Mouse (Mus musculus): Measurements from ENCODE around the gene Parp4. TPM values are rescaled to one million over a fixed set of nuclear protein-coding genes. Genes with fewer than 3 reads are reported as not detected.

The Parp4 gene
- polyA plus RNA-seq, 1 experiment = 4.6 TPM

DNA sequence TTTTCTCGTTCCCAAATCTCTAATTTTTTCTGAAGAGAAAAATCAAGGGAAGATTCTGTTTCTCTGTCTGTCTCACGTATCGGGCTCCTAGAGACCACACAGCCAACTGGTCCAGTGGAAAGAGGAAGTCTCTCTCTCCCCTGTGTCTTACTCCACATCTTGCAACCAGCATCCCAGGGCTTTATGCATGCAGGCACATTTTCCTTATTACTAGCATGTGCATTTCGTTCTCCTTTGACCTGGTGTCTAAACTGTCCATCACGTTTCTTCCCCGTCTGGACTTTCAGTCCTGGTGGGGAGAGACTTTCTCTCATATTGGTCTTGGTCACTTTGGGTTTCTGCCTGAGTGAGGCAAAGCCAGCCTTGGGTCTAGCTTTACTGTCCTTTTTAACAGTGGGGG, 22.5 kb upstream of the Parp4 start:
- Histone ChIP-seq H3K27me3 (ENCODE audit: control insufficient read depth, insufficient read depth, insufficient read length) (no peaks in the 10 kb centered on the region), H3ac (ENCODE audit: control insufficient read depth, insufficient read length, low read depth) (no peak overlapping the region), H3K4me3 (ENCODE audit: insufficient read depth, poor library complexity, severe bottlenecking) (no peak overlapping the region), H3K79me3 (ENCODE audit: low read depth) (no peaks in the 10 kb centered on the region), H3K36me3 (ENCODE audit: control insufficient read depth, insufficient read depth) (peaks cover 16% of the 10 kb centered on the region), H3K79me2 (ENCODE audit: control insufficient read depth, insufficient read depth) (no peaks in the 10 kb centered on the region)
- TF ChIP-seq FOSL1 (IDR thresholded peaks at IDR 0.05; ENCODE audit: insufficient read depth, low read length, poor library complexity, severe bottlenecking) (no peak), USF1 (IDR thresholded peaks at IDR 0.05; ENCODE audit: low read depth) (no peak), CEBPB (IDR thresholded peaks at IDR 0.05; ENCODE audit: low read depth) (no peak), MAX (IDR thresholded peaks at IDR 0.05) (no peak), MYOG (IDR thresholded peaks at IDR 0.05; ENCODE audit: control insufficient read depth, extremely low read depth, insufficient read length) (no peak), MYOD1 (IDR thresholded peaks at IDR 0.05; ENCODE audit: control insufficient read depth, insufficient read length, low read depth) (no peak), CTCF (IDR thresholded peaks at IDR 0.05; ENCODE audit: control insufficient read depth, insufficient read depth, insufficient read length) (no peak)

GRCm38 (mm10) chr14:56553331-56553730, 22.1 kb upstream of the Parp4 start:
- Histone ChIP-seq H3K4me3 (ENCODE audit: insufficient read depth, poor library complexity, severe bottlenecking) (no peak overlapping the region), H3K36me3 (ENCODE audit: control insufficient read depth, insufficient read depth) (peaks cover 19% of the 10 kb centered on the region), H3K79me2 (ENCODE audit: control insufficient read depth, insufficient read depth) (no peaks in the 10 kb centered on the region), H3K27me3 (ENCODE audit: control insufficient read depth, insufficient read depth, insufficient read length) (no peaks in the 10 kb centered on the region), H3ac (ENCODE audit: control insufficient read depth, insufficient read length, low read depth) (no peak overlapping the region), H3K79me3 (ENCODE audit: low read depth) (no peaks in the 10 kb centered on the region)
- no peak for TF ChIP-seq MAX (IDR thresholded peaks at IDR 0.05)
- no peak for TF ChIP-seq CEBPB (IDR thresholded peaks at IDR 0.05; ENCODE audit: low read depth)
- no peak for TF ChIP-seq MYOG (IDR thresholded peaks at IDR 0.05; ENCODE audit: control insufficient read depth, extremely low read depth, insufficient read length)
- TF ChIP-seq MYOD1 (IDR thresholded peaks at IDR 0.05; ENCODE audit: control insufficient read depth, insufficient read length, low read depth) = no peak

DNA sequence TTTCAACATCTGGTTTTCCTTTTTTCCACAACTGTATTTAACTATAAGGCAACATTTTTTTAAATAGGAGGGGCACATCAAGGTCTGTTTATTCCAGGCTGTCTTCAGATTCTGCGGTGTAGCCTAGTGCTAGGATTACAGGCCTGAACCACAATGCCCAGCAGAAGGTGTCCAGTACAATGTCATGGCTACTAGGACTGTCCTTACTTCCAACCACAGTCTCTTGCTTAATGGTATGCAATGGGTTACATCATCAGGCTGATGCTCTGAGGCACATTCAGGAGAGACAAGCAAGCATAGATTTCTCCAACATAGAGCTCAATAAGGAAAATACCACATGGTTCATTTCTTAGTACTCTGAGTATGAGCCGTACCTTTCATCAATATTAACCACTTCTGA, 20.7 kb upstream of the Parp4 start:
- no peaks in the 10 kb centered on the region for H3K79me3 ChIP-seq (ENCODE audit: low read depth)
- no peak overlapping the region for H3K4me3 ChIP-seq (ENCODE audit: insufficient read depth, poor library complexity, severe bottlenecking)
- no peaks in the 10 kb centered on the region for H3K27me3 ChIP-seq (ENCODE audit: control insufficient read depth, insufficient read depth, insufficient read length)
- no peak overlapping the region for H3ac ChIP-seq (ENCODE audit: control insufficient read depth, insufficient read length, low read depth)
- H3K36me3 ChIP-seq (ENCODE audit: control insufficient read depth, insufficient read depth) = peaks cover 21% of the 10 kb centered on the region
- TF ChIP-seq CEBPB (IDR thresholded peaks at IDR 0.05; ENCODE audit: low read depth) = no peak
- H3K79me2 ChIP-seq (ENCODE audit: control insufficient read depth, insufficient read depth) = no peaks in the 10 kb centered on the region

GRCm38 (mm10) chr14:56559134-56559533, 16.3 kb upstream of the Parp4 start:
- no peak for TF ChIP-seq MAX (IDR thresholded peaks at IDR 0.05)
- no peak for TF ChIP-seq CEBPB (IDR thresholded peaks at IDR 0.05; ENCODE audit: low read depth)
- no peak for TF ChIP-seq MYOG (IDR thresholded peaks at IDR 0.05; ENCODE audit: control insufficient read depth, extremely low read depth, insufficient read length)
- TF ChIP-seq FOSL1 (IDR thresholded peaks at IDR 0.05; ENCODE audit: insufficient read depth, low read length, poor library complexity, severe bottlenecking) = no peak
- TF ChIP-seq USF1 (IDR thresholded peaks at IDR 0.05; ENCODE audit: low read depth) = no peak
- TF ChIP-seq MYOD1 (IDR thresholded peaks at IDR 0.05; ENCODE audit: control insufficient read depth, insufficient read length, low read depth) = no peak
- no peak for TF ChIP-seq CTCF (IDR thresholded peaks at IDR 0.05; ENCODE audit: control insufficient read depth, insufficient read depth, insufficient read length)
- Histone ChIP-seq H3K36me3 (ENCODE audit: control insufficient read depth, insufficient read depth) (peaks cover 38% of the 10 kb centered on the region), H3K4me3 (ENCODE audit: insufficient read depth, poor library complexity, severe bottlenecking) (no peak overlapping the region), H3K79me2 (ENCODE audit: control insufficient read depth, insufficient read depth) (no peaks in the 10 kb centered on the region), H3ac (ENCODE audit: control insufficient read depth, insufficient read length, low read depth) (no peak overlapping the region), H3K27me3 (ENCODE audit: control insufficient read depth, insufficient read depth, insufficient read length) (no peaks in the 10 kb centered on the region), H3K79me3 (ENCODE audit: low read depth) (no peaks in the 10 kb centered on the region)

DNA sequence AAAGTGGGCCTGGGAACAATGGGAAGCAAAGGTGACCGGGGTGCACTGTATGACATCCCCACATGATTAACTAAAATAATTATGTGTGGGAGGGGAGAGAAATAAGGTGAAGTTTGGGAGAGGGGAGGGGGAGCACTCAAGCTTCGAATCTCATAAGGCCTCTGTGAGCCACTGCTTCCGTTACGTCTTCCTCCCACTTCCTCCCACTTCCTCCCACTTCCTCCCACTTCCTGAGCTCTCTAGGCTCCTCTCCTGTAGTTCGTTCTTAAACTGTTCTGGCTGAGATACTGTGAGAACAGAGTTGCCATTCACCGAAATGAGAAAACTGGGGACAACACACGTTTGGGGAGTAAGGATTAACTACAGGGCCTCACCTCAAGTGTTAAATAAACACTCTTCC, 7.9 kb upstream of the Parp4 start:
- no peaks in the 10 kb centered on the region for H3K79me3 ChIP-seq (ENCODE audit: low read depth)
- no peak for TF ChIP-seq USF1 (IDR thresholded peaks at IDR 0.05; ENCODE audit: low read depth)
- TF ChIP-seq MAX (IDR thresholded peaks at IDR 0.05) = no peak
- no peak for TF ChIP-seq FOSL1 (IDR thresholded peaks at IDR 0.05; ENCODE audit: insufficient read depth, low read length, poor library complexity, severe bottlenecking)
- TF ChIP-seq CEBPB (IDR thresholded peaks at IDR 0.05; ENCODE audit: low read depth) = no peak
- no peak for TF ChIP-seq MYOG (IDR thresholded peaks at IDR 0.05; ENCODE audit: control insufficient read depth, extremely low read depth, insufficient read length)
- no peak for TF ChIP-seq MYOD1 (IDR thresholded peaks at IDR 0.05; ENCODE audit: control insufficient read depth, insufficient read length, low read depth)
- no peak for TF ChIP-seq CTCF (IDR thresholded peaks at IDR 0.05; ENCODE audit: control insufficient read depth, insufficient read depth, insufficient read length)
- peaks cover 7% of the 10 kb centered on the region for H3K79me2 ChIP-seq (ENCODE audit: control insufficient read depth, insufficient read depth)
- H3K36me3 ChIP-seq (ENCODE audit: control insufficient read depth, insufficient read depth) = peaks cover 22% of the 10 kb centered on the region
- H3K4me3 ChIP-seq (ENCODE audit: insufficient read depth, poor library complexity, severe bottlenecking) = no peak overlapping the region
- H3ac ChIP-seq (ENCODE audit: control insufficient read depth, insufficient read length, low read depth) = no peak overlapping the region
- H3K27me3 ChIP-seq (ENCODE audit: control insufficient read depth, insufficient read depth, insufficient read length) = no peaks in the 10 kb centered on the region

- Histone ChIP-seq H3ac (ENCODE audit: control insufficient read depth, insufficient read length, low read depth) (no peak overlapping the region), H3K79me3 (ENCODE audit: low read depth) (no peaks in the 10 kb centered on the region)
These were observed 6.4 kb upstream of the Parp4 start for GRCm38 (mm10) chr14:56569041-56569440.

More at GRCm38 (mm10) chr14:56569041-56569440, 6.4 kb upstream of the Parp4 start:
- H3K79me2 ChIP-seq (ENCODE audit: control insufficient read depth, insufficient read depth) = peaks cover 7% of the 10 kb centered on the region
- H3K4me3 ChIP-seq (ENCODE audit: insufficient read depth, poor library complexity, severe bottlenecking) = no peak overlapping the region
- TF ChIP-seq CEBPB (IDR thresholded peaks at IDR 0.05; ENCODE audit: low read depth) (no peak), FOSL1 (IDR thresholded peaks at IDR 0.05; ENCODE audit: insufficient read depth, low read length, poor library complexity, severe bottlenecking) (no peak), USF1 (IDR thresholded peaks at IDR 0.05; ENCODE audit: low read depth) (no peak), MYOG (IDR thresholded peaks at IDR 0.05; ENCODE audit: control insufficient read depth, extremely low read depth, insufficient read length) (no peak), CTCF (IDR thresholded peaks at IDR 0.05; ENCODE audit: control insufficient read depth, insufficient read depth, insufficient read length) (no peak), MAX (IDR thresholded peaks at IDR 0.05) (no peak), MYOD1 (IDR thresholded peaks at IDR 0.05; ENCODE audit: control insufficient read depth, insufficient read length, low read depth) (no peak)
- no peaks in the 10 kb centered on the region for H3K27me3 ChIP-seq (ENCODE audit: control insufficient read depth, insufficient read depth, insufficient read length)
- peaks cover 9% of the 10 kb centered on the region for H3K36me3 ChIP-seq (ENCODE audit: control insufficient read depth, insufficient read depth)
